15 mouse cellular contexts compared by ENCODE assay signal in the genomic region with DNA sequence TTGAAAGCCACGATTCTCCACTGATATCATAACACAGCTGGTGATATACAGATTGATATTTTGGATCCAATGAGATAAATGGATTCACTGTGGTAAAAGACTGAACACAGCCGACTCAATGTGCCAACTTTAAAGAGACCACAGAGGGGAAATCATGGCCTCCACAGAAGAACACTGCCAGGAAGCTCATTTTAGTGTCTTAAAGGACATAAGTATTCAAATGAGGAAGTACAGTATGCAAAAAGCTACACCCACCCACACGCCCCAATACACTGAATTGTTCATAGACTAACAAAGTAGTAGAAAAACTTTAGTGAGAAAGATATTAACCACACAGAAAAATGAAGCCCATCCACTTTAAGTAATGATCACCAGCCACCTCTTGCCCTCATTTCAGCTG. TPM values are rescaled to one million over a fixed set of nuclear protein-coding genes. Genes with fewer than 3 reads are reported as not detected.
DNase-seq lines count a peak whose midpoint lies in the region; ATAC-seq lines count a peak whose summit lies in the region.
"Had no signal": no experiment of that assay in that cellular context is flagged by ENCODE, and none has a peak within 500 bp of the region (broad histone marks: within the 10 kb centered on the region; RNA-seq: fewer than 3 reads in every experiment).

No protein-coding gene starts in this region.

- DNase-seq in lung, postnatal 25 days (ENCODE audit: low spot score), result peak; percentile 3
- no peak for DNase-seq in lung, postnatal 14 days
- DNase-seq in CD4-positive helper T cell, adult 2 months (ENCODE audit: low read depth, low spot score), result peak; percentile 34
- peak; percentile 33 for DNase-seq in naive thymus-derived CD4-positive, alpha-beta T cell, adult 2 months (ENCODE audit: low read depth)
- DNase-seq in c-Kit-positive CD71-positive TER-119-positive erythroid progenitor cells, embryonic 14.5 days (ENCODE audit: low spot score), result no peak
- no peak for DNase-seq in layer of hippocampus, postnatal 14 days (ENCODE audit: low spot score in 2 of 2)
- DNase-seq in adrenal gland, postnatal 14 days, result no peak
- DNase-seq: adrenal gland, postnatal 10 days; cerebellum, adult 8-10 months; forebrain, postnatal 0 days; lung, adult 2 months; right cerebral cortex, postnatal 25 days had no signal

- ATAC-seq in activated CD4-positive, CD25-positive, alpha-beta regulatory T cell, adult 4 months, result peak; percentile 65
- ATAC-seq: forebrain, postnatal 0 days; intestine, postnatal 0 days; midbrain, embryonic 16.5 days had no signal

RNA-seq across cellular contexts. Expression of a gene that starts 46.8 kb away (rescaled TPM):
- 10 to 100 TPM in 1 of 2 experiments, 1 to 10 TPM in 1; 9.0 to 10.5 TPM for polyA plus RNA-seq in activated CD4-positive, CD25-positive, alpha-beta regulatory T cell, adult 4 months (2017; shearing (Covaris generic))
- total RNA-seq in layer of hippocampus, postnatal 14 days (2021), result 1 to 10 TPM; 2.9 to 3.2 TPM
- 11.1 and 11.8 TPM in 2 replicates for total RNA-seq in adrenal gland, postnatal 14 days (2021)

Comparison
In these comparisons a context has a peak if more than half of its experiments do, and no peak if none do; other contexts are left out.
1. DNase-seq: peak in lung, postnatal 25 days (single experiment), CD4-positive helper T cell, adult 2 months (single experiment) and naive thymus-derived CD4-positive, alpha-beta T cell, adult 2 months (single experiment); none in lung, postnatal 14 days (single experiment), c-Kit-positive CD71-positive TER-119-positive erythroid progenitor cells, embryonic 14.5 days (single experiment), layer of hippocampus, postnatal 14 days (0 of 2) and adrenal gland, postnatal 14 days (single experiment).